Mouse (Mus musculus): ENCODE measurements around the gene Mpdz.

DNA sequence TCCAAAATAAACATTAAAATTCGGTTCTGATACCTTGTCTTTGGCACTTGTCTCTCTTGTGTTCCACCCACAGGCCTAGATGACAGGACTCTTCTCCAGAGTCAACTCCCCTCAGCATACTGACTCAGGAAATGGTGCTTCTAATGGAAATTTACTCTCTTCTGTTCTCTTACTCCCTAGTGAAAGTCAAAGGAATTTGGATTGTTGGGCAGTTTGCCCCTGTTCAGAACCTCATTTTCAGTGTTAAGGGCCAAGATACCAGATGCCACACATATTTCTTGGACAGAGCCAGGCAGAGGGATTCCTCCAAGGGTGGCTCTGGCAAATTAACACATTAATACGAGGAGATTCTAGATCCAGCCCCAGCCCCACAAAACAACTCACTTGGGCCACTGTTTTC, 12.9 kb downstream of the Mpdz start:
- TF ChIP-seq CTCF (conservative IDR thresholded peaks at IDR 0.05; ENCODE audit: low read length) (no peak), POU5F1 (IDR thresholded peaks at IDR 0.05; ENCODE audit: borderline replicate concordance, low read length) (no peak), NANOG (IDR thresholded peaks at IDR 0.05; ENCODE audit: borderline replicate concordance, low read length) (no peak)
